Mouse (Mus musculus) kidney, embryonic 14.5 days (tissue): ENCODE results near the gene Tnp2. TPM values are rescaled to one million over a fixed set of nuclear protein-coding genes. Genes with fewer than 3 reads are reported as not detected.
A peak's percentile ranks its signal among the peaks of the same experiment; 100 is the strongest.

Experiments used
- ATAC-seq: fragments of 200-750 bp; cut with Nextera tagmentation; 2 replicates; pipeline ENCODE4 v1.8.0; 2017; ENCODE audit warnings: moderate number of reproducible peaks, mild to moderate bottlenecking, moderate TSS enrichment, moderate library complexity; ENCODE audit not compliant: low FRiP score, low TSS enrichment
- H3K27ac ChIP-seq: fragments of 300-500 bp; sonication (generic); 2 replicates; pipeline ENCODE4 v1.5.1; 2014; ENCODE audit warnings: low read depth, mild to moderate bottlenecking, low read length, moderate library complexity, mixed read lengths
- H3K27me3 ChIP-seq: fragments of 300-500 bp; sonication (generic); 2 replicates; pipeline ENCODE4 v1.6.1; 2014; ENCODE audit warnings: mild to moderate bottlenecking, low read length; ENCODE audit not compliant: control insufficient read depth, insufficient read depth
- H3K36me3 ChIP-seq: fragments of 300-500 bp; sonication (generic); 2 replicates; pipeline ENCODE4 v1.6.1; 2014; ENCODE audit warnings: low read length, mixed read lengths; ENCODE audit not compliant: control insufficient read depth, insufficient read depth
- H3K4me1 ChIP-seq: fragments of 300-500 bp; sonication (generic); 2 replicates; pipeline ENCODE4 v1.6.1; 2014; ENCODE audit warnings: low read length, mixed read lengths; ENCODE audit not compliant: control insufficient read depth, insufficient read depth
- H3K4me2 ChIP-seq: fragments of 300-500 bp; sonication (generic); replicated peaks from 2 replicates; pipeline ENCODE4 v1.6.1; 2014; ENCODE audit warnings: low read depth, mild to moderate bottlenecking, low read length
- H3K4me3 ChIP-seq: fragments of 300-500 bp; sonication (generic); 2 replicates; pipeline ENCODE4 v1.5.1; 2014; ENCODE audit warnings: mild to moderate bottlenecking, low read length
- H3K9ac ChIP-seq: fragments of 300-500 bp; sonication (generic); 2 replicates; pipeline ENCODE4 v1.6.1; 2014; ENCODE audit warnings: low read depth, mild to moderate bottlenecking, low read length, moderate library complexity
- H3K9me3 ChIP-seq: fragments of 300-500 bp; sonication (generic); 2 replicates; pipeline ENCODE4 v1.6.1; 2016; ENCODE audit warnings: low read length; ENCODE audit not compliant: control insufficient read depth
- WGBS: fragments of 180-500 bp; shearing (Covaris S2); extraction: QIAGEN DNeasy Blood & Tissue Kit; methylation state at CpG from one replicate; pipeline ENCODE4 v1.1.7; 2014; 5-methylcytosine and 5-hydroxymethylcytosine counted together
- polyA plus RNA-seq: library from polyadenylated mRNA; unstranded; fragments of >200 nt; fragmentation: Nextera tagmentation; extraction: Ambion mirVana; gene quantifications from 2 replicates; pipeline ENCODE4 v1.2.1, GENCODE M21; 2014

Tnp2 gene
- polyA plus RNA-seq, 1 experiment from 2014 or later, result not detected

- H3K4me2 ChIP-seq, result no peak overlapping the region
- H3K27me3 ChIP-seq, result 0 out of 2 replicates have a peak, but pooled peaks cover 2% of the 10 kb centered on the region
- 82% methylated on average over 4 of the region's 4 CpGs for WGBS
- no peak overlapping the region for H3K9ac ChIP-seq
- 0 out of 2 replicates have a peak, but pooled peaks cover 5% of the 10 kb centered on the region for H3K4me1 ChIP-seq
- no peak for ATAC-seq
- H3K4me3 ChIP-seq, result no peak overlapping the region
- no peaks in the 10 kb centered on the region for H3K36me3 ChIP-seq
- H3K27ac ChIP-seq, result no peak overlapping the region
- H3K9me3 ChIP-seq, result no peaks in the 10 kb centered on the region
Observed at GRCm38 (mm10) chr16:10825840-10826239, 37.4 kb upstream of the Tnp2 start.

GRCm38 (mm10) chr16:10824536-10824935 lies 36.1 kb upstream of the Tnp2 start:
- H3K27ac ChIP-seq, result no peak overlapping the region
- WGBS, result 94% methylated on average over 1 of the region's 1 CpGs
- no peak for ATAC-seq
- H3K36me3 ChIP-seq, result no peaks in the 10 kb centered on the region
- no peak overlapping the region for H3K9ac ChIP-seq
- no peak overlapping the region for H3K4me3 ChIP-seq
- H3K4me2 ChIP-seq, result no peak overlapping the region
- H3K4me1 ChIP-seq, result peaks cover 15% of the 10 kb centered on the region; the same call in 1 of the 2 replicates
- H3K27me3 ChIP-seq, result 0 out of 2 replicates have a peak, but pooled peaks cover 2% of the 10 kb centered on the region
- no peaks in the 10 kb centered on the region for H3K9me3 ChIP-seq

DNA sequence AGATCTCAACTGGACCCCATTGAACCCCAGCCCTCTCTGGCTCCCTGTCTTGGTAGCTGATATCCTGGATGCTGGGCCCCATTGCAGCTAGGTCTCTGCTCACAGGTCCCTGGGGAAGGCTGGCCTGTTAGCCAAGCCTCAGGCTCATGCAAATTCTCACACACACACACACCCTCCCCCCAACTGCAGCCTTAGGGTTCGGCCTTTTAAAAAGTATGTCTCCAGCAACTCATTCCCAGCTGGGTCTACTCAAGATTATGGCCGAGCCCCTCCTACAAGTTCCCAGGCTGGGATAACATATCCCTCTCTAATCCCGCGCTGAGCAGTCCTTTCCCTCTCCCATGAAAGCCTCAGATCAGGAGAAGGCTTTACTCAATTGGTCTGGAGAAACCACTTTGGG lies 32.9 kb upstream of the Tnp2 start:
- ATAC-seq, result peak; percentile 72

GRCm38 (mm10) chr16:10819966-10820365 lies 31.5 kb upstream of the Tnp2 start:
- Histone ChIP-seq H3K9ac (no peak overlapping the region), H3K4me2 (no peak overlapping the region), H3K27me3 (0 out of 2 replicates have a peak, but pooled peaks cover 2% of the 10 kb centered on the region), H3K4me3 (no peak overlapping the region), H3K4me1 (peaks cover 15% of the 10 kb centered on the region; the same call in 1 of the 2 replicates), H3K27ac (no peak overlapping the region), H3K9me3 (no peaks in the 10 kb centered on the region), H3K36me3 (no peaks in the 10 kb centered on the region)
- WGBS, result 74% methylated on average over 3 of the region's 3 CpGs
- ATAC-seq, result no peak

More for the DNA sequence above, 32.9 kb upstream of the Tnp2 start:
- Histone ChIP-seq H3K27me3 (0 out of 2 replicates have a peak, but pooled peaks cover 2% of the 10 kb centered on the region), H3K4me2 (no peak overlapping the region), H3K4me3 (no peak overlapping the region), H3K36me3 (no peaks in the 10 kb centered on the region), H3K27ac (peak overlapping the region; percentile 70), H3K9ac (no peak overlapping the region), H3K4me1 (peaks cover 15% of the 10 kb centered on the region; the same call in 1 of the 2 replicates), H3K9me3 (no peaks in the 10 kb centered on the region)
- 20% methylated on average over 4 of the region's 4 CpGs for WGBS

DNA sequence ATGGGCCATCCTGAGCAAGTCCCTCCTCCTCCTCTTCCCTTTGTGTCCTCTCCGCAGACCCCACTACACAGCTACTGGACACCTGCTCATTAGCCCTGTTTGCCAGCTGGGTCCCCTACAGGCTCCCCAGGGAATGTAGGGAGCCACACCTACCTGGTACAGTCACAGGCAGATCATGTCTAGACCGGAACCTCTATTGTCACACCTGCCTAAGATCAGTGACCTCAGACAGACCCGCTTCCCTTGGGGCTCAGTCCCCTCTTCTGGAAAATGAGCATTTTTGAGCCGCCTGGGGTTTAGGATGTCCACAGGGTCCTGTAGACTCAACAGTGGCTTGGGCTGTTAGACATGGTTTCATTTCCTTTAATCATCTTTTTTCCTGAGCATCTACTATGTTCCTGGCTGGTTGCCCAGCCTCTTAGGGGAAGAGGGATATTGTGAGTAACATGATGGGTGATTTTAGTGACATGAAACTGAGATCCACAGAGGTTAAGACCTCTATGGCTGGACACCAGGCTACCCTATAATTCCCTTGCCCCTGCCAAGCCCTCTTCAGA lies 30.2 kb upstream of the Tnp2 start:
- Histone ChIP-seq H3K27me3 (0 out of 2 replicates have a peak, but pooled peaks cover 2% of the 10 kb centered on the region), H3K36me3 (no peaks in the 10 kb centered on the region), H3K4me1 (peaks cover 15% of the 10 kb centered on the region; the same call in 1 of the 2 replicates), H3K9me3 (no peaks in the 10 kb centered on the region), H3K4me2 (no peak overlapping the region), H3K9ac (no peak overlapping the region), H3K4me3 (no peak overlapping the region), H3K27ac (no peak overlapping the region)
- 87% methylated on average over 4 of the region's 4 CpGs for WGBS
- no peak for ATAC-seq

- Histone ChIP-seq H3K4me2 (no peak overlapping the region), H3K36me3 (no peaks in the 10 kb centered on the region), H3K9ac (no peak overlapping the region), H3K4me1 (peaks cover under 1% of the 10 kb centered on the region; the same call in 1 of the 2 replicates), H3K4me3 (no peak overlapping the region), H3K27ac (no peak overlapping the region), H3K27me3 (no peaks in the 10 kb centered on the region), H3K9me3 (no peaks in the 10 kb centered on the region)
- ATAC-seq, result peak; percentile 42; the same call in 1 of the 2 replicates
- WGBS, result 65% methylated on average over 4 of the region's 4 CpGs
Observed at GRCm38 (mm10) chr16:10814864-10815263, 26.4 kb upstream of the Tnp2 start.

DNA sequence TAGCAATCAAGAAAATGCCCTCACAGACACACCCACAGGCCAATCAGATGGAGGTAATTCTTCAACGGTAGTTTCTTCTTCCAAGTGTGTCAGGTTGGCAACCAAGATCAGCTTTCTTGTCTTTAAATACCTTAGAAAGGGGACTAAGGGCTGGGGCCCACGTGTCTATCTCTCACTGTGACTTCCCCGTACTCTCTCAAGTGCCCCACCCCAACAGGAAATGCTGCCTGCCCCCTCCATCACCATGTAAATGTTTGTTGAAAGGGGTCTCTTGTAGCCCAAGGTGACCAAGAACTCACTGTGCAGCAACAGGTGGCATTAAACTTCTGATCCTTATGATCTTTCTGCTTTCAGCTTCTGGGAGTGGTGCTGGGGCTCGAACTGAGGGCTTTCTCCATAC lies 25.3 kb upstream of the Tnp2 start:
- no peaks in the 10 kb centered on the region for H3K36me3 ChIP-seq
- H3K4me1 ChIP-seq, result no peaks in the 10 kb centered on the region
- no peaks in the 10 kb centered on the region for H3K9me3 ChIP-seq
- H3K27ac ChIP-seq, result no peak overlapping the region
- H3K9ac ChIP-seq, result no peak overlapping the region
- no peaks in the 10 kb centered on the region for H3K27me3 ChIP-seq
- H3K4me2 ChIP-seq, result no peak overlapping the region
- H3K4me3 ChIP-seq, result no peak overlapping the region
- no peak for ATAC-seq
- WGBS, result 81% methylated on average over 4 of the region's 4 CpGs

GRCm38 (mm10) chr16:10812865-10813371 lies 24.5 kb upstream of the Tnp2 start, which contains the start of gene Gm11172:
Gene Gm11172 (plus strand): TSS chr16:10812915.
- Histone ChIP-seq H3K36me3 (no peaks in the 10 kb centered on the region), H3K4me3 (no peak within 1 kb of the TSS), H3K9ac (no peak within 1 kb of the TSS), H3K27me3 (no peaks in the 10 kb centered on the region), H3K9me3 (no peaks in the 10 kb centered on the region), H3K4me2 (no peak within 1 kb of the TSS), H3K27ac (no peak within 1 kb of the TSS), H3K4me1 (no peaks in the 10 kb centered on the region)
- WGBS, result 92% methylated on average over 2 of the region's 2 CpGs
- no peak for ATAC-seq

GRCm38 (mm10) chr16:10810376-10810775 lies 21.9 kb upstream of the Tnp2 start:
- Histone ChIP-seq H3K4me3 (no peak overlapping the region), H3K4me2 (no peak overlapping the region), H3K9me3 (no peaks in the 10 kb centered on the region), H3K9ac (no peak overlapping the region), H3K36me3 (no peaks in the 10 kb centered on the region), H3K27ac (no peak overlapping the region), H3K27me3 (no peaks in the 10 kb centered on the region), H3K4me1 (no peaks in the 10 kb centered on the region)
- 92% methylated on average over 1 of the region's 1 CpGs for WGBS
- ATAC-seq, result no peak
